Mouse (Mus musculus): ENCODE measurements around the gene Tmem45a. TPM values are rescaled to one million over a fixed set of nuclear protein-coding genes. Genes with fewer than 3 reads are reported as not detected.
A peak's percentile ranks its signal among the peaks of the same experiment; 100 is the strongest.
"Not testable (repeated sequence)": the region's sequence is repeated elsewhere in the genome, so short reads cannot be mapped to it uniquely, and the experiment has no call there.

Gene Tmem45a
- 1 to 10 TPM; 2.4 to 3.7 TPM for total RNA-seq (2021)
- long read RNA-seq, experiment 1, partial matches to known transcripts, result 0 of 5 reads
- long read RNA-seq, experiment 1, other reads (novel, unspliced or antisense), result 1 of 5 reads
- long read RNA-seq, experiment 2, partial matches to known transcripts, result 0 of 3 reads
- long read RNA-seq, experiment 2, other reads (novel, unspliced or antisense), result 0 of 3 reads

- peak; percentile 91 for DNase-seq
These were observed at the start of gene Tmem45a for GRCm38 (mm10) chr16:56885824-56886615. Gene Tmem45a, minus strand, starts transcription at chr16:56886166.

DNA sequence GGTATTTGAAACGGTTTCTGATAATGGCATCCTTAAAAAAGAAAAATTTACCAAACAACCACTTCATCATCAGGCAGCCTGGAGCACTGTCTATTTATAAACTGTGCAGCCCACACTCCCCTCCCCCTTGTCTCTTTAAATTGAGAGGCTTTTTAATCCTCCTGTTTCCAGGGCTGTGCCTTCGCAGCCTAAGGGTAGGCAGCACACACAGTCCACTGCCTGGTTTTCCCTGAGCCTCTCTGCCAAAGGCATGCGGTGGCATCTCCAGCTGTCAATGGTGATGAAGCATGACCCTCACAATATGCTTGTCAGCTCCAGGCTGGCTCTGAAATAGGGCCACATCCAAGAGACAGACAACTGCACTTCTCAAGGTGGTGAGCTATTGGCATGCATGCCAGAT is 42.1 kb upstream of the Tmem45a start, which contains the start of gene Lnp1:
TSS of gene Lnp1 (minus strand) at position 39 of the 400 bp plus-strand sequence.
- no peak for DNase-seq

GRCm38 (mm10) chr16:56920102-56920657 is 34.2 kb upstream of the Tmem45a start:
- no peak for DNase-seq

GRCm38 (mm10) chr16:56917230-56917629 is 31.3 kb upstream of the Tmem45a start:
- no peak for DNase-seq

GRCm38 (mm10) chr16:56908986-56909385 is 23.0 kb upstream of the Tmem45a start:
- DNase-seq, result no peak

DNA sequence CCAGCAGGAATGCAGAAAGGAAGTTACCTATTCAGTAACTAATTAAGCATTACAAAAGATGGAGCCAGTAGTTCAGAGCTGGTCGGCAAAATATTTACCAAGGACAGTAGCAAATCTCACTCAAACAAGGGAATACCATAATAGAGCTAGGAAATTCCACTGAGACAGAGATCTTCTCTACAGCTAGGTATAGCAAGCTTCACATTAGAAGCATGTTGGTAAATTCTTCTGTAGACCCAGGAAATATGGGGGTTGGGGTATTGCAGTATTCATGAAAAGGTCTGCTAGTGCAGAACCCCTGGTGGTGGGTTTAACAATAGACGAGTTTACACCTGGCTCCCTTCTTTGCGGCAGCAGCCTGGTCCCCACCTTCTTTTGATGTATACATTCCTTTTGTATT is 16.2 kb upstream of the Tmem45a start:
- not testable (repeated sequence) for DNase-seq

GRCm38 (mm10) chr16:56891583-56891982 is 5.6 kb upstream of the Tmem45a start:
- no peak for DNase-seq

DNA sequence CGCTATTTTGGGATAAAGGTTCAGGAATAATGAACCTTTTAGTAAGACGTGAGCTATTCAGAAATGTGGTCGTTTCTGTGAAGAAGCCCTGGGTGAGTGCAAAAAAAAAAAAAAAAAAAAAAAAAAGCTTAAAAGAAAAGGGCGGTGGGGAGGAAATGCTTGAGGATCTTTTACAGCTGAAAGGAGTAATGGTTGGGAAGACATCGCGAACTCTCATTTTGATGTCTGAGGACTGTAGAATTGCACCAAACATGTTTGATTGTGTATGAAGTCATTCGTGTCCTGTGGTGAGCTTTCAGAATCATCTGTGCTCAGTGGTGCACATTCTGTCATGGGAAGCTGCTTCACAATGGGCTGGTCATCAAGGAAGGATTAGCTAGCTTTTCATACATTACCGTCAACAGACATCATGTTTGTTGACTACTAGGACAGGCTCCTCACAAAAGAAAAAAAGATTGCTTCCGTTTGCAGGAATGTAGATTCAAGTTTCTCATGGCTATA is 700 bp upstream of the Tmem45a start:
- no peak for DNase-seq

GRCm38 (mm10) chr16:56884811-56885210 is 1.2 kb downstream of the Tmem45a start:
- DNase-seq, result no peak

- DNase-seq, result no peak
These were observed 12.6 kb downstream of the Tmem45a start for GRCm38 (mm10) chr16:56873410-56873809.

GRCm38 (mm10) chr16:56870458-56870857 is 15.5 kb downstream of the Tmem45a start:
- no peak for DNase-seq

GRCm38 (mm10) chr16:56868361-56868760 is 17.6 kb downstream of the Tmem45a start:
- no peak for DNase-seq

DNA sequence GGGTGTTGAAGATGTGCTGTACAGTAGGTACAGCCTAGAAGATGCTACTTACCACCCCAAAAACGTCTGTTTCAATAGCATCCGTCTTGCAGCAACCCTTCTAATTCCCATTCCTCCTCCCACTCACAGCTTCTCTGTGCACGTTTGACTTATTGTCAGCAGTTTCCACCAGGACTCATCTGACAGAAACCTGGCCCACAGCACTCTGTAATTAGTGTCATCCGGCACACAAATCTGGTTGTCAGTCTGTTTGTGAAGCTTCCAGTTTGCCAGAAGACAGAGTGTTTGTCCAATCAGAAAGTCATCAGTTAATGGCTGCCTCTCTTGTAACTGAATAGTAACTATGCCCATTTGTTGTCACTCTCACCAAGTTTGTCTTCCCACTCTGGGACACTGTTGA is 18.4 kb downstream of the Tmem45a start:
- DNase-seq, result no peak

DNA sequence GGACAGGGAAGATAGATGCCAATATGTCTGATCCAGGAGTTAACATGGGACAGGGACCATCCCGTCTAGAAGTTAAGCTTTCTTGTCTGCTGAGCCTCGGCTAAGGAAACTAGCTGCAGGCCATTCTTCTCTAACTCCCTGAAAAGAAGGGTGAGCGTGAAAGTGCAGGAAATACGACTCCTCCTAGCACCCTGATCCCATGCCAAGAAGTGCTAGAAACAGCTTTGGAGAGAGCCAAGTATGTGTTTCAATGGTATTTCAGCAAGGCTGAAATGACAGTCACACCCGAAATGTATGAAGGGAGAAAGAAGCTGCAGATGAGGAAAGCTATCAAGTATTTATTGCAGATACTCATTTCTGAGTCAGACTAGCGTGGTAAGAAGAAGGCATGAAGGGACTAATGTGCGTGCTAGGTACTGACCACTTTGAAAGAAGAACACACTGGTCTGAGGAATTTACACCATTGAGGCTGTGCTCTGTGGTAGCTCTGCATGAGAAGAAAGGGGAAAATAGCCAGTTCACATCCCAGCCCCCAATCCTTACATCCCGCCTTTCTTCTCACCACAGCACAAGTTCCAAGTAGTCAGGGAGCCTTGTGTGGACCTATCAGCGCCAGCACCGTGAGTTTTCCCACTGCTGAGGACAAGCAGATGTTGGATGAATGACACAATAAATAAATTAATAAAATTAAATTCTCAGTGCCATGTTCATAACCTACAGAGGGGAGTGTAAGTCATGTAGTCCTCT is 33.0 kb downstream of the Tmem45a start:
- DNase-seq, result peak; percentile 36

DNA sequence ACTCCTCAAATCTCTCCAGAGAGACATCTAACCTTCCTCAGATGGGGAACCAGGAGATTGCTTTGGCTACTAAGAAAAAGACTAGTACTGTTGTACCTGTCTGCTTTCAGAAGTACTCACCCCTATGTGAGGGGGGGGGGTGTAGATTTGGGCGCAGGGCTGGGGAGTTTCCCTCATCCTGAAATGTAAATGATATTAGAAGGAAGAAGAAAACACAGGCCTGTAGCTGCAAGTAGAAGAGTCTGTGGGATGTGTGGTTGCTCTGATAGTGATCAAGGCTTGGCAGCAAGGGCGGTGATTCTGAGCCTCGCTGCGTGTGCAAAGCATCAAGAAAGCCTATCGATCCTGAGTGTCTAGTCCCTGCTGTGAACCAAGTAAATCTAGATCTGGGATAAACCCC is 43.0 kb downstream of the Tmem45a start:
- DNase-seq, result no peak

GRCm38 (mm10) chr16:56833312-56833711 is 52.7 kb downstream of the Tmem45a start:
- DNase-seq, result no peak

GRCm38 (mm10) chr16:56831986-56832385 is 54.0 kb downstream of the Tmem45a start:
- no peak for DNase-seq

DNA sequence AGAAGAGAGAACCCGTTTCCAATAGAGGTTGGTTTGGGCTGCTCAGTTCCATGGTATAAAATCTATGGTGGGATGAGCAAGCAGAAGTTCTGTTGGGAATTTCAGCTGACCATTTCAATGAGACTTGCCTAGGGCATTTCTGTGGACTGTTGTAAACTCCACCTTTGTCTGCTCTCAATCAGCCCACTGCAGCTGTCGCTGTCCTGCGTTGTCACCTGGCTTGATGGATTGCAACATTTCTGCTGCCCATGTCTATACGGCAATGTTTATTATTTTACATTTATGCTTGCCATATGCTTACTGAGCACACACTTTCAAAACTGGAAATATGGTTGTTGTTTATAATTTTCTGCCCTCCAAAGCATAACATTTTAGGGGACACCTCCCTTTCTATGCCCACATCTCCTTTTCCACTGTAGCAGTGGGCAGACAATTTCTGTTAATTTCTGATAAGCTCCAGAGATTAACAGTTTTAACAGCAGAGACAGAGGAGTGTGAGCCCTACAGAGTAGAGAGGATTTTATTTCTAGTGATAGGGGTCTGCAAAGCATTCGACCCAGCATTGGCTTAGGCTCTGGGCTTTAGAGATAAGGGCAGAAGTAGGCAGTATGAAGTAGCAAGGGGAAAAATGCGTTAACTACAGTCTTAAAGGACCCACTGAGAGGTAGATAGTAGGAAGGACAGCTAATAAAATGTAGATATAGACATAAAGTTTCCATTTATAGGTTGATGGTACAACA is 84.4 kb downstream of the Tmem45a start:
- DNase-seq, result no peak

DNA sequence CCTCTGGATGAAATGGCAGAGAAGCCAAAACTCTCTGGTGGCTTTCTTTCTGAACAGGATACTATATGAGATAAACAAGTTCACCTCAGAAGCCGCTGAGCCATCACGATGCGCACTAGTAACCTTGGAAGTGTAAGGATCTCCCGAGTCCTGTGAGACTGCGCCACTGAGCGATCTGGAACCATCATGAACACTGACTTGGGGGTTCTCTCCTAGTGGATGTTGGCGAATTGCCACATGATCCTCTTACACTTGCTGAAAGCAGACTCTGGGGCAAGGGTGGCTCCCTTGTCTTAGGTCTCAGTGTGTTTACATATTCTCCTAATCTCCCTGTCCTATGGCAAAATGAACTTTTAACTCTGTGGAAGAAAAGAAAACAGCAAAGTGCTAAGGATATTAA is 85.0 kb downstream of the Tmem45a start:
- no peak for DNase-seq

GRCm38 (mm10) chr16:56800469-56800868 is 85.5 kb downstream of the Tmem45a start:
- DNase-seq, result no peak

- DNase-seq, result no peak
These were observed 86.4 kb downstream of the Tmem45a start for GRCm38 (mm10) chr16:56799541-56800029.

GRCm38 (mm10) chr16:56798873-56799272 is 87.1 kb downstream of the Tmem45a start:
- no peak for DNase-seq

Measured in gastrocnemius, postnatal 25 days (tissue).